Mouse (Mus musculus): ENCODE measurements around the gene Vmn2r56.
"Not testable (repeated sequence)": the region's sequence is repeated elsewhere in the genome, so short reads cannot be mapped to it uniquely, and the experiment has no call there.

Gene Vmn2r56

DNA sequence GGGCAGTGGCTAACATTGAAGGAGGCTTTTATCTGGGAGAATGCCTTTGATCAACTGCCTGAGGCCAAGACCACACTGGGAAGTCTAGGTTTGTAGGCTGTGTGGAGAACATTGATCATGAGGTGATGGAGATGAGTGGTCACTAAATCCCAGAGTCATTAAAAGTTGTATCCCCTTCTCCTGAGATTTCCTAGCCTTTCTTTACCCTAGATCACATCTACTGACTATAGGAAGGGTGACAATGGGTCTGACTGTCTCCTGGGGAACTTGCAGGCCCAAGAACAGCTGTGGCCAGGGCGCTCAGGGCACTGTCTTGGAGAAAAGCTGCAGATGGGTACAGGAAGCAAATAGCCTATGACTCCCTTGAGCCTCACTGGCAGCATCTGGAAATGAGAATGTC lies at the start of gene Vmn2r56:
Gene Vmn2r56, minus strand, starts transcription at position 101 of the 400 bp plus-strand sequence.
- DNase-seq (ENCODE audit: low spot score in 2 of 2): no peak

DNA sequence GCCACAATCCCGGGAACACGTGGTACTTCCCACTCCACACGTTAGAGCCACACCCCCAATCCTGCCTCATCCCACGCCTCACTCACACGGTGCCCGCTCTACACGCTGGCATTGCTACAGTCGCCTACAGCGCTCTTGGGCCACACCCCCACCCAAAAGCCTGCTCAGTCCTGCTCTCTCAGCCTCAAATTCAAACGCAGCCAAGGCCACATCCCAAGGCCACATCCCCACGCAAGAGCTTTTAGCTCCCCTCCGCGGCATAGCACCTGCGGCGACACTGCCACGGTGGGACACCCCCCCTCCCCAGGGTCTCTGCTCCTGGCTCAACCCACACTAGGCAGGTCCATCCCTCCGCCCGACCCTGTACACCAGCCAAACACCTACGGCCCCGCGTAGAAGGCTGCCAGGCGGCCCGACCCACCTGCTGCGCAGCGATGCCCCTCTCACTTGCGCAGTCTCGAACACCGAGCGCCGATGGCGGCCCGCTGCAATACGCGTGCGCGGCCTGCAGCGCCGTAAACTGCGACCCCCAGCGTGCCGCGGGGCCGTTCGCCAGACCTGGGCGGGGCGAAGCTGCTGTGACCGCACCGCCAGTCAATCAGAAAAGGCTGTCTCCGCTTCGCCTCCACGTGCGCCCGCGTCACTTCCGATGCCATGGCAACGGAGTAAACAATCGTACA lies 45.5 kb upstream of the Vmn2r56 start:
- DNase-seq (ENCODE audit: low spot score in 2 of 2): peak; percentile 24 to 47

- no peak for DNase-seq (ENCODE audit: low spot score in 2 of 2)
These were observed 45.0 kb upstream of the Vmn2r56 start for GRCm38 (mm10) chr7:12779782-12780150.

- no peak for DNase-seq (ENCODE audit: low spot score in 2 of 2)
These were observed 44.3 kb upstream of the Vmn2r56 start for GRCm38 (mm10) chr7:12779141-12779540.

GRCm38 (mm10) chr7:12774606-12775005 lies 39.8 kb upstream of the Vmn2r56 start:
- no peak for DNase-seq (ENCODE audit: low spot score in 2 of 2)

GRCm38 (mm10) chr7:12774111-12774510 lies 39.3 kb upstream of the Vmn2r56 start:
- DNase-seq (ENCODE audit: low spot score in 2 of 2): no peak

DNA sequence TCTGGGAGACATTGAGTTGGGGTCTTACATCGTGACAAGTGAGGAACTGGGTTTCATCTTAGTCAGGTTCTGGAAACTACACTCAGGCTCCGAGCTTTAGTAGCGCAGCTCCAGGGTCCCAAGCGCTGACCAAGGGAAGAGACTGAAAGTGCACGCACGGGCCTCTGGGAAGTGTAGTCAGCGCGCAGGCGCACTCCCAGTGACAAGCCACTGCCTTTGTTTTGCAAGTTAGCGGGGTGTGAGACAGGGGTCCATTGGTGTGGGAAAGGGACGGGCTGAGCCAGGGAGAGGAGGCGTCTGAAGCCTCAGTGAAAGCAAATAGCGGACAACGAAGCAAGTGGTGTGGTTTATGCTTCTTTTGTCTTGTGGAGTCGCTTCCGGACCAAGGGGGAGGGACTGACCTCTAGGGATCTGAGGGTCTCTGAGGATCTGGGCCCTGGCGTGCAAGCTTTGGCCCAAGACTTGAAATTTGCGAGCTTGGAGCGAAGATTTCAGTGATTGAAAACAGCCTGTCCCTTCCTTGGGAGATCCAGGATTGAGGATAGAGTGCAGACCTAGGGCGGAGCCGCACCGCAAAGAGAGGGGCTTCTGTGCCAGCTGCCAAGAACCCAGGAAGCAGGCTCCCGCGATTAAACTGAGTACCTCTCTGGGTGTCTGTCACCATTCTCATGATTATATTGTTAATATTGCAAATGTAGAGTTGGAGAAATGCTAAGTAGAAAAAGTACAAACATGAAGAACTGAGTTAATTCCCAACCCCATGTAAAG lies 14.8 kb upstream of the Vmn2r56 start:
- no peak for DNase-seq (ENCODE audit: low spot score in 2 of 2)

DNA sequence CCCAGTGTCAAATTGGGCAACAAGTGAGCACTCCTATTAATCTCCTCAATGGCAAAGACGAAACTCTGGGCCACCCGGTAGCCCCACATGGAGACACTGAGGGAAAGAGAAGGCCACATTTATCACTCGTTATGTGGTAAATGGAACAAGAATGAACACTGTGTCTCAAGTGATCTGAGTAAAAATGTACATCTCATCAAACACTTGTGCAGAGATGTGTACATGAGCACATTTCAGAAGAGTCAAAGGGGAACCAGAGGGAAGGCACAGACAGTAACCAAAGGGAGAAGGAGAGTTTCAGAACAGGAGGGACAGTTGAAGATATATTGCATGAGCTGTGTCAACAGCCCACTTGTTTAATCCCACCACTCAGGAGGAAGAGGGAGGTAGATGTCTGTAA lies 49.9 kb downstream of the Vmn2r56 start, which contains the start of gene Vmn2r55:
Gene Vmn2r55, minus strand, starts transcription at position 101 of the 400 bp plus-strand sequence.
- DNase-seq (ENCODE audit: low spot score in 2 of 2): not testable (repeated sequence)

- DNase-seq (ENCODE audit: low spot score in 2 of 2): not testable (repeated sequence)
These were observed 94.6 kb downstream of the Vmn2r56 start, which contains the start of gene Vmn2r54 for GRCm38 (mm10) chr7:12640219-12640618. TSS of gene Vmn2r54 (minus strand) at chr7:12640319.

All from spleen, postnatal 14 days (tissue).